Comparison of ENCODE assay signal across 8 mouse cellular contexts in genomic region chr6:6577291-6577690, GRCm38 (mm10). TPM values are rescaled to one million over a fixed set of nuclear protein-coding genes. Genes with fewer than 3 reads are reported as not detected.
A peak's percentile ranks its signal among the peaks of the same experiment; 100 is the strongest.
DNase-seq lines count a peak whose midpoint lies in the region; ATAC-seq and TF ChIP-seq lines count a peak whose summit lies in the region.

No protein-coding gene starts in this region.

- DNase-seq in liver, adult 2 months (ENCODE audit: extremely low read depth, low read depth, low spot score): no peak
- no peak for DNase-seq in liver
- no peak for DNase-seq in kidney, postnatal 14 days
- no peak for DNase-seq in adrenal gland, adult (ENCODE audit: inconsistent age in 2 of 2, low spot score in 1 of 2)

- H3K4me2 ChIP-seq in embryonic facial prominence, embryonic 15.5 days (replicated peaks): peak overlapping the region; percentile 56
- H3K4me2 ChIP-seq in limb, embryonic 12.5 days: peak overlapping the region; percentile 62
- peak overlapping the region; percentile 69 for H3K4me2 ChIP-seq in neural tube, embryonic 15.5 days

- ATAC-seq in embryonic facial prominence, embryonic 15.5 days (ENCODE audit: insufficient number of reproducible peaks, low FRiP score, low TSS enrichment, low read depth): no peak
- no peak for ATAC-seq in limb, embryonic 12.5 days (ENCODE audit: insufficient number of reproducible peaks, insufficient read depth, low FRiP score, low TSS enrichment, low read depth)
- ATAC-seq in neural tube, embryonic 15.5 days (ENCODE audit: low FRiP score): no peak
- ATAC-seq in erythroid progenitor cell, adult 5-6 weeks (replicated peaks; ENCODE audit: low FRiP score, poor library complexity, severe bottlenecking): no peak

- no peak for TF ChIP-seq CTCF in liver, adult 2 months (IDR thresholded peaks at IDR 0.05; ENCODE audit: low read depth, low read length)

- H3K9me3 ChIP-seq in embryonic facial prominence, embryonic 15.5 days (replicated peaks): no peaks in the 10 kb centered on the region
- H3K9me3 ChIP-seq in limb, embryonic 12.5 days: no peaks in the 10 kb centered on the region
- H3K9me3 ChIP-seq in neural tube, embryonic 15.5 days (replicated peaks): no peaks in the 10 kb centered on the region

- no peaks in the 10 kb centered on the region for H3K27me3 ChIP-seq in liver, adult 2 months (ENCODE audit: control insufficient read depth, insufficient read depth, low read length)
- H3K27me3 ChIP-seq in embryonic facial prominence, embryonic 15.5 days: no peaks in the 10 kb centered on the region
- no peaks in the 10 kb centered on the region for H3K27me3 ChIP-seq in limb, embryonic 12.5 days
- no peaks in the 10 kb centered on the region for H3K27me3 ChIP-seq in neural tube, embryonic 15.5 days (replicated peaks)

- 55% methylated on average over 3 of the region's 3 CpGs for WGBS in liver, adult 2 months
- 54% methylated on average over 3 of the region's 3 CpGs for WGBS in embryonic facial prominence, embryonic 15.5 days
- WGBS in limb, embryonic 12.5 days: 65% methylated on average over 3 of the region's 3 CpGs
- 64% methylated on average over 3 of the region's 3 CpGs for WGBS in neural tube, embryonic 15.5 days

- H3K4me1 ChIP-seq in liver, adult 2 months (ENCODE audit: control insufficient read depth, insufficient read depth, low read length): peaks cover 12% of the 10 kb centered on the region
- H3K4me1 ChIP-seq in embryonic facial prominence, embryonic 15.5 days: peaks cover 5% of the 10 kb centered on the region; the same call in 1 of the 2 replicates
- H3K4me1 ChIP-seq in limb, embryonic 12.5 days (replicated peaks): peaks cover 11% of the 10 kb centered on the region
- peaks cover 16% of the 10 kb centered on the region for H3K4me1 ChIP-seq in neural tube, embryonic 15.5 days

- peak overlapping the region; percentile 75; the same call in 1 of the 2 replicates for H3K4me3 ChIP-seq in liver, adult 2 months (ENCODE audit: insufficient read depth, low read depth, low read length)
- H3K4me3 ChIP-seq in embryonic facial prominence, embryonic 15.5 days (replicated peaks): peak overlapping the region; percentile 69
- peak overlapping the region; percentile 95 for H3K4me3 ChIP-seq in limb, embryonic 12.5 days (replicated peaks)
- H3K4me3 ChIP-seq in neural tube, embryonic 15.5 days (replicated peaks): peak overlapping the region; percentile 95

- no peaks in the 10 kb centered on the region for H3K36me3 ChIP-seq in liver, adult 2 months (ENCODE audit: control insufficient read depth, insufficient read depth, low read length)
- H3K36me3 ChIP-seq in embryonic facial prominence, embryonic 15.5 days: no peaks in the 10 kb centered on the region
- peaks cover 8% of the 10 kb centered on the region for H3K36me3 ChIP-seq in limb, embryonic 12.5 days
- H3K36me3 ChIP-seq in neural tube, embryonic 15.5 days: no peaks in the 10 kb centered on the region

- no peak overlapping the region for H3K27ac ChIP-seq in liver, adult 2 months (replicated peaks; ENCODE audit: insufficient read depth, low read depth, low read length)
- H3K27ac ChIP-seq in embryonic facial prominence, embryonic 15.5 days (replicated peaks): no peak overlapping the region
- no peak overlapping the region for H3K27ac ChIP-seq in limb, embryonic 12.5 days
- no peak overlapping the region for H3K27ac ChIP-seq in neural tube, embryonic 15.5 days (replicated peaks)

- H3K79me2 ChIP-seq in liver, adult 2 months (ENCODE audit: control insufficient read depth, insufficient read depth, low read length): peaks cover 12% of the 10 kb centered on the region; the same call in 1 of the 2 replicates

- H3K9ac ChIP-seq in liver, adult 2 months (ENCODE audit: low read depth, low read length): no peak overlapping the region
- peak overlapping the region; percentile 94; the same call in 1 of the 2 replicates for H3K9ac ChIP-seq in embryonic facial prominence, embryonic 15.5 days
- peak overlapping the region; percentile 98 for H3K9ac ChIP-seq in limb, embryonic 12.5 days (replicated peaks)
- H3K9ac ChIP-seq in neural tube, embryonic 15.5 days (replicated peaks): peak overlapping the region; percentile 98

- no peak for TF ChIP-seq POLR2A in liver, adult 2 months (IDR thresholded peaks at IDR 0.05; ENCODE audit: extremely low read depth, insufficient read depth, low read length)

RNA-seq across cellular contexts. Expression of gene Sem1, which starts 1.2 kb away (rescaled TPM):
- 45.6 and 49.2 TPM in 2 replicates for total RNA-seq in liver, adult 2 months (2014; rRNA removed)
- 15.2 and 16.9 TPM in 2 replicates for polyA plus RNA-seq in liver, adult 2 months (2012; rRNA removed)
- polyA plus RNA-seq in embryonic facial prominence, embryonic 15.5 days (2015; fragmentation: Nextera tagmentation; extraction: Ambion mirVana): 247 and 253 TPM in 2 replicates
- polyA plus RNA-seq in limb, embryonic 12.5 days (2016; fragmentation: Nextera tagmentation; extraction: Ambion mirVana): 311 and 332 TPM in 2 replicates
- polyA plus RNA-seq in neural tube, embryonic 15.5 days (2015; fragmentation: Nextera tagmentation; extraction: Ambion mirVana): 149 and 163 TPM in 2 replicates
- 23.5 and 53.0 TPM in 2 replicates for total RNA-seq in erythroid progenitor cell, adult 5-6 weeks (2015; ENCODE audit: low replicate concordance)
- total RNA-seq in erythroid progenitor cell, adult 5-6 weeks (2017; ENCODE audit: low replicate concordance): 39.3 and 71.8 TPM in 2 replicates
